Mouse (Mus musculus) NIH3T3 (cell line): ENCODE measurements around the gene Misp.

Experiments
- DNase-seq: peaks from one replicate; pipeline ENCODE4 v3.0.0-alpha.2; 2012; ENCODE audit warnings: low read depth

Misp gene

GRCm38 (mm10) chr10:79823011-79823410 is 2.2 kb downstream of the Misp start:
- no peak for DNase-seq

DNA sequence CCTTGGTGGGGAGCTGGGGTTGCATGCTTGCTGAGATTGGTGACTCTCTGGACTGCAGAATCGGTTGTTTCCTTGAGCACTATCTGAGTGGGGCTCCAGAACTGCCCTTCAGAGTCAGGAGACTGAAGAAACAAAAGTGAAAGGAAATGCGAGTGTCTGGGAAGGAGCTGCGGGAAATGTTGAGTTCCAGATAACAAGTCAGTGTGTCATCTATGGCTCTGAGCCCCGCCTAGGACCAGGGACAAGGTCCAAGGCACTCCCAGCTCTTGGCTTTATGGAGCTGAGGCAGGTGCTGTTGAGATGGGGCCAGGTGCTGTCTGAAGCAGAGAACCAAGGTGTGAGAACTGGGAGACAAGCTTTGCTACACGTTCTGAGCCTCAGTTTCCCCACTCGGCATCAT is 3.6 kb downstream of the Misp start:
- DNase-seq = peak; percentile 78

- peak; percentile 80 for DNase-seq
Observed at GRCm38 (mm10) chr10:79831583-79831982, 10.8 kb downstream of the Misp start.

GRCm38 (mm10) chr10:79832026-79832785 is 11.4 kb downstream of the Misp start:
- DNase-seq = no peak

DNA sequence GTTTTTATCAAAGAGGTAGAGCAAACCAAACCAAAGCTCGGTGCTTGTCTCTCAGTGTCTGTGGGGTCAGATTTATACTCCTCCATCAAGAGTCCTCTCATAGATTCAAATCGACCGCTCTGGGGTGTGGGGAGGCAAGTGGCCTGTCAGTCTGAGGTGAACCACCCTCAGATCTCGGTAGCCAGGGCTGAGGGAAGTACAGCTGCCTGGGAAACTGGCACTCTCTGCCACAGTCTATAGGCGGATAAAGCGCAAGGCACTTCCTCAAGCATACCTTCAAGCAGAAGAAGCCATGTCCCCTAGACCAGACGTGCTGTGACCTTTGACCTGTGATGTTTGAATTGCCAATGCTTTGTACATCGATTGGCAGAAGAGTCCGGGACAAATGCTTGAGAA is 12.0 kb downstream of the Misp start:
- DNase-seq = no peak

DNA sequence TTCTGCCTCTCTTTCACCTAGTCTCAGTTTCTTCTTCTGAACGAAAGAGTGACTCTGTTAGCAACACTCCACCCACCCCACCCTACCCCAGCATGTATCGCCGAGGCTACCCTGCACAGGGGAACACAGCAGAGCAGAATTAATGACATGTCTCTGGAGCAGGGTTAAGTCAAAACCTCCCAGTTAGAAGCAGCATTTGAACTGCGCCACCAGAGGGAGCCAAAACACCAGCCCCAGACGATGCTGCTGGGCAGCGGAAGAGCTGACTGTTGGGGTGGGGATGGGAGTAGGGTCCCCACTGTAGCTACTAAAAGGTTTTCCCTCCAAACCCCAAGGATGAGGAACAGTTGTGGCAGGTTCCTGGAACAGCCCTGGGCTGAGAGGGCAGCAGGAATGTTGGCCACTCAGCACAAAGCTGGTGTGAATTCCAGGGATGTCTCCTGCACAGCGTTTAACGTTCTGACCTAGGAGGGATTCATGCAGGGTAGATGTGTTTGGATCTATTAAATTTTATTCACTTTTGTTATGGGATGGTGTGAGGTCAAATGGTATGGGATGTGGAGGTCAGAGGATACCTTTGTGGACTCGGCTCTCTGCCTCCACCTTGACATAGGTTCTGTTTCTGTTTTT is 14.1 kb downstream of the Misp start:
- DNase-seq = peak; percentile 89

DNA sequence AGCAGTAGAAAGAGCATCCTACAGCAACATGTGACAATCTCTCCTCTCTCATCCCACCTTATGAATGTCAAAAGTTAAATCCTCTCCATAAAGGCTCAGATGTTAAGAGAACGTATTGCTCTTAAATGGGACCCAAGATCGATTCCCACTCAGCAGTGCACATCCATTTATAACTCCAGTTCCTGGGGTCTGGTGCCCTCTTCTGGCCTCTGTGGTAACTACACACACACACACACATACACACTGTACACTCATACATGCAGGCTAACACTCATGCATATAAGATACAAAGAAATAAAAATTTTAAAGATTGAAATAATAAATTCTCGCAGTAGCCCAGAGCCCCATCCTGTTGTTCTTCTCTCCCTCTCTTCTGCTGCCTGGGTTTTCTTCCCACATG is 16.1 kb downstream of the Misp start:
- no peak for DNase-seq

DNA sequence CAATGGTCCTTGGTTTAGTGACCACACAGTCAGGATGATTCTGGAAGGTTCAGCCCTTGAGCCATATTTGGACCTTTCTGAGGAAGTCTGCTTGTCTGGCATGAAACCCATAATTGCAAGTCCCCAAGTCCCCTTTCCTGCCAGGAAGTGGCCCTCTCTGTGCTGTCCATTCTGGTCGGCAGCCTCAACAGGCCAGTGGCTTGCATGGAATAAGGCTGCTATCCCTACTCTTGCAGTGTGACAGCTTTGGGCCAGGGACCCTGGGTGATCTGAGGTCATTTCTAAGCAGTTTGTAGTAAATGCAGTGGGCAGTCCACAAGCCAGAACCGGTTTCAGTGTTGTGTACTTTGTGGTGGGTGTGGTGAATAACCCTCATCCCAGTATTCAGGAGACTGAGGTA is 17.4 kb downstream of the Misp start:
- DNase-seq = no peak

DNA sequence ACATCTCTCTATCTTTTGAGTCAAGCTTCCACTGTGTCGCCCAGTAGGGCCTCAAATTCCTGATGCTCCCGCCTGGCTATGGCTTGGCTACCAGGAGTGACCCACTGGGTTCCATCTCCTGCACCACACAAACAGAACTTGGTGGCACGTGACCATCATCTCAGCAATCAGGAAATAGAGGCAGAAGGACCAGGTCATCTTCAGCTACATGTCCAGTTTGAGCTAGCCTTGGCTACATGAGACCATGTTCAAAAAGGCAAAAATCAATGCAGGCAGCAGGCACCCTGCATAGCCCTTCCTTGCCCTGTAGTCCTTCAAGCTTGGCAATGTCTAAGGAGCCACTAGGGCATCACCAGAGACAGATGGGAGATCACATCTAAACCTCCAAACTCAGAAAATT is 19.3 kb downstream of the Misp start:
- no peak for DNase-seq

- DNase-seq = peak; percentile 89
Observed at GRCm38 (mm10) chr10:79840644-79841551, 20.1 kb downstream of the Misp start.

DNA sequence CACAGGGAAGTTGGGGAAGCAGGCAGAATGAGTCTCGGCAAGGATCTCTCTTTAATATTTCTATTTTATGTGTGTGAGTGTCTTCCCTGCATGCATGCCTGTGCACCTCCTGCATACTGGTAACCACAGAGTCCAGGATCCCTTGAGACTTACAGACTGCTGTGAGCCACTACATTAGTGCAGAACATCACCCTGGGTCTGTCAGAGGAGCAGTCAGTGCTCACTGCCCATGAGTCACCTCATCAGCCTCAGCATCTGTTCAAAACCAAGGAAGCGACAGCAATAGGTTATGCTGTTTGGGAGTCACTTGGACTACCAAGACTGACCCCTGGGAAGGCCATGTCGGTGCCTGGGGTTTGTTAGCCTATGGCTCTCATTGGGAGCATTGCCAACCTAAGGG is 21.5 kb downstream of the Misp start:
- peak; percentile 59 for DNase-seq

GRCm38 (mm10) chr10:79843476-79843875 is 22.7 kb downstream of the Misp start:
- DNase-seq = peak; percentile 53

DNA sequence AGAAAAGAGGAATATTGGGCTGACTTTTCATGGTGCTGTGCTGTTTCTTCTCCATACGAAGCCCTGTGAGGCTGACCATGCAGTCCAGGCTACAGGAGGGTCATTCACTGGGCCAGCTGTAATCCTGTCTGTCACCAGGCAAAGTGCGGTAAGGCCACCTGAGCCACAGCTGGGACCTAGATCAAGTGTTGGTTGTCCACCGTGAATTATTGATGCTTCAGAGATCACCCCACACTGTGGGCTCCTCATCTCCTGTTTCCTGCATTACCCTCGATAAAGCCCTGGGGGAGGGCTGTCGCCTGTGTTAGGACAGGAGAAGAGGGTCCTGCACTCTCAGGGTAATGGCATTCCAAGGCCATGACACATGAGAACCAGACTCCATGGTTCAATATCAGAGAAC is 25.8 kb downstream of the Misp start:
- no peak for DNase-seq

DNA sequence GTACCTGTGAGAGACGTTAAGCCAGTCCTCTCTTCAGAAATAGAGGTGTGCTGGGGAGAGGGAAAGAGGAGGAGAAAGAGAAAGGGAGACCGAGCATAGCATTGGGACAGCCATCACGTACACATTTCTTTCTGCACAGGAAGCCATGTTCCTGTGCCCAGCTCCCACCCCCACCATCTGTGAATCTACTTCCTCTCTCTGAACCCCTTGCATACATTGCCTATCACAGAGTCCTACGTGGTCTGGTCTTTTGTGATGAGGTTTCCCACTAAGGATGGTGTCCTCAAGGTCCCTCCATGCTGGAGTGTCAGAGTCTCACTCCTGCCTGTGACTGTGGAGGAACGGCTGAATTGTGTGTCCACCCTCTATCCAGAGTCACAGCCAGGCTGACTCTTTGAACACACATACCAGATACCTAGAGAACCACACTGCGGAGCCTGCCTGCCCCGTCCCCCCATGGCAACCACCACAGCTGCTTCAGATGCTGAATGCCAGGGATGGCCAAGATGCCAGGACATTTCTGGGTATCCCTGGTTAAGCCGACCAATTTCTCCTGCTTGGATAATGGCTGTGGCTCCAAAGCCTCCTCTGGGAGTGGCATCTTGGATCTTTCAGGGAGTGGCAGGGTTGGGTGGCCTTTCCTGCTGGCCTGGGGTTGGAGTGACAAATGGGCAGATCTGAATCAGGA is 29.3 kb downstream of the Misp start:
- no peak for DNase-seq

DNA sequence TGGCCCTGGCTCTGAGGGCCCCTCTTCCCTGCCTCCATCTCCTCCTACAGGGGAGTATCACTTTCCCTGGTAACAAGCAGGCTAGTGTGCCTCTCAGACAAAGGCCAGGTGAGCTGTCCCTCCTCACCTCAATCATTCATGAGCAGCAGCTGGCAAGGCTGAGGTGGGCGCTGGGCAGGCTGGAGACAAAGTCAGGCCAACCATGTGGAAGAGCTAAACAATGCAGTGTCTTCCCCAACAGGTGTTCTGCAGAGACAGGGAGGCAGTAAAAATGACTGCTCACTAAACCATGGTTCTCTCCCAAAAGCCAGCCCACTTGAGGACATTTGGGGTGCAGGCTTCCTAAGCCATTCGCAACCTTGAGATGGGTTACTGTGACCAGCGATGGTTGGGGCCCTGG is 30.9 kb downstream of the Misp start:
- DNase-seq = no peak

DNA sequence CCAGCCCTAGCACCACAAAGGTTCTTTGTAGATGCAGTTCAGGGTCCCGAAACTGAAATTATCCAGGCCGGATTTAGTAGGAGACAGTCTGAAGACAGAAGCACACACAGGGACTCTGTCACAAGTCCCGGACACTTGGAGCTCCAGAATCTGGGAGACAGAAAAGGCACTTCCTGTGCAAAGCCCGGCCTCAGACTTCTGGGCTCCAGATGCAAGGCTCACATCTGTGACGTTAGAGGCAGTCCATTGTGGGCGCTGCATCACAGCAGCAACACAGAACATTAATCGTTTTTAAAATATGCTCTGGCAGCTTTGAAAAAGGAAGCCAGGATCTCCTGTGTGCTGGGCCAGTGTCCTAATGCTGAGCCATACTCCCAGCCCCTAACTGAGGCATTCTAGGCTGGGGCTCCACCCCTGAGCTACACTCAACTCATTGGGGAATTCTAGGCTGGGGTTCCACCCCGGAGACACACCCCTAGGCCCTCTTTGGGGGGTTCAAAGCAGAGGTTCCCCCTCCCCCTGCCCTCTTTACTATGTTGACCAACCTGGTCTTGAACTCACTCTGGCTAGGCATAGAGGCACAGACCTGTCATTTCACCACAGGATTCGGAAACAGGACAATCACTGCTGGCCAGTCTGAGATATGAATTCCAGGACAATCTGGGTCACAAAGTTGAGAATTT is 31.5 kb downstream of the Misp start:
- DNase-seq = peak; percentile 88

GRCm38 (mm10) chr10:79852827-79853226 is 32.0 kb downstream of the Misp start:
- DNase-seq = no peak

- peak; percentile 100 for DNase-seq
Observed at GRCm38 (mm10) chr10:79853392-79853791, 32.6 kb downstream of the Misp start.

GRCm38 (mm10) chr10:79853860-79854795 is 33.3 kb downstream of the Misp start, which contains the start of gene Ptbp1:
Gene Ptbp1 (plus strand): TSS chr10:79854427.
- DNase-seq = peak; percentile 100

DNA sequence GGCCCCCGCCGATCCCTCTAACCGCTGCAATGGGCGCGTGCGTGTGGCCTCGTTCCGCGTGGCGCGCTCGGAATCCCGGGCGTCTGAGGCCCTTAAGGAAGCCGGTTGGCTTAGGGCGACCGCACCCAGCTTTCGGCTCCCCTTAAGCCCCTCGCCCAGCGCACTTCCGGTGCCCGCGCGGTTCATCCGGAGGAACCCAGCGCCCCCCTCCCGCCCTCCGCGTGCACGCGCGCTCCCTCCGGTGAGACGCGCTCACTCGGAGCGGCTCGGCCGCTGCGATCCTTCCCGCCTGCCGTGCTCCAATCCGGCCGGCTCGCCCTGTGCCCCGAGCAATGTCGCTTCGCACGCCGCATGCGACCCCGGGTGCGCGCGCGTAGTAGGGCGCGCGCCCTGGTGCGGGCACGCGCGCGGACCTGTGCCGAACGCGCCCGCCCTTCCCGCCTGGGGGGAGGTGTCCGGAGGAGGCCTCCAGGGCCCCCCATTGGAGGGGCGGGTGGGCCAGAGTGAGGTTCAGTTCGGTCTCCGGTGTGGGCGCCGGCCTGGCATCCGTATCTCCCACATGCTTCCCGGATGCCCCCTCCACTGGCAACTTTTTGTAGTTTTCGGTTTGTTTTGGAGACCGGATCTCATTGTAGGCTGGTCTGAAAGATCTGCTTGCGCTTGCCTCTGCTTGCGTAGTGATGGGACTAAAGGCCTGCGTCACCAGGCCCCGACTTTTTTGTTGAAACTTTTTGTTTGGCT is 34.2 kb downstream of the Misp start:
- DNase-seq = peak; percentile 82
